Mouse (Mus musculus): ENCODE results near the gene Gm128.
"Not testable (repeated sequence)": the region's sequence is repeated elsewhere in the genome, so short reads cannot be mapped to it uniquely, and the experiment has no call there.

Gene Gm128

DNA sequence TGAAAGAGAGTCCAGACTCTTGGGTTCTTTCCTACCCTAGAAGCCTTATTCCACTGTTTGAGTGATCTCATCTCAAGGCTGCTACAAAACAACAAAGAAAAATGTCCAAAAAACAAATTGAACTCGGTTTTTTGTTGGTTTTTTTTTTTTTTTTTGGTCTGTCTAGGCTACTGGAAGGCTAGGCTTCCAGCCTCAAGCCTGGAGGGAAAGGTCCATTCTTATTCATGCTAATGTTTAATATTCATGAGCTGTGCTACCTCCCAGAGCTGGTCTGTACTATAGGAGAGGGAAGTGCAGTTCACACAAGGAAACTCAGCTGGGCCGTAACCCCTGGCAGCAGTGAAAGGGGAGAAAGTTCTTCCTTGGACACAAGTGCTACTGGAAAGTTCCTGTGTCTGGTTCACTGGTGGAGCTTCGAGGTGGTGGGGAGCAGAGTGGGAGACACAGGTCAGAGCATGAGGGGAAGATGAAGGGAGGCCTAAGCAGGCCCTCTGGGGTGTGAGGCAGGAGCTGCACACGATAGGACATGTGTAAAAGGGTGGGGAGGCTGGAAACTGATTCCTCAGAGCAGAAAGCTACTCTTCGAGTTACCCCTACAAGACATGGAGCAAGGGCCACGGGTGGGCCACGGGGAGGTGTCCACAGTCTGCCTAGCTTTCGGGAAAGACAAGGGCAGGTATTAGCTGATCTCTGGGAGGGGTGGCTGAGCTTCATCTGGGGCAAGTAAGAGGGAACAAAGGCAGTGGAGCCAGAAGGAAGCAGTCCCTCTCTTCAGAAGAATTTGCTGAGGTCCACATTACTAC is 10.7 kb downstream of the Gm128 start:
- peak in 1 of 2 experiments; percentile 47 for DNase-seq

DNA sequence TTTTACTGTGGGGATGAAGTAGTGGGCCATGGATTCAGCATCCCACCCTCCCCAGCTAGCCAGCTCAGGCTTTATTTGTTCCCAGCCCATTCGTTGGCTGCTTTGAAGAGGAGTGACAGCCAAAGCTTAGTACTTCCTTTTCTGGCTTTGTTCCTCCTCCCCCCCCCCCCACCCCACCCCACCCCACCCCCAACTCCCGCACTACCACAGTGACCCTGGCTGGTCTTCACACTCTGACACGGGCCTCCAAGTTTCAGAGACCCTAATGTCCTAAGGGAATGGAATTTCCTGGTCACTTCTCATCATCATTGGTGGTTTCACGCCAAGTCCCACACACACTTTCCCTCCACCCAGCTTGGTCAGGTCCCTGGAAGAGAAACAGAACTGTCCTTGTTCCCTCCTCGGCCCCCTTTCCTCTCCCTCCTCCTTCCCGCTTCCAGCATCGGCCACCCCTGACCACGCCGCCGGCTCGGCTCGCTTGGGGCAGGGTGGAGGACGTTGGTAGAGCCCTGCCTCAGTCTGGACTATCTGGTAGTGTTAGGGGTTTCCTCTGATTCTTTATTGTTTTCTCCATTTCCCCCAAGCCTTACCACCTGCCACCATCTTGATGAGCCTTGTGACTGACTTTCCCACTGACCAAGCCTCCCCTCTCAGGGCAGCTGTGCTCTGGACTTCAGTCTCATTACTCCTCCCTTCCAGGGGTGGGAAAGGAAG is 11.5 kb downstream of the Gm128 start:
- DNase-seq, result peak; percentile 53 to 58

DNA sequence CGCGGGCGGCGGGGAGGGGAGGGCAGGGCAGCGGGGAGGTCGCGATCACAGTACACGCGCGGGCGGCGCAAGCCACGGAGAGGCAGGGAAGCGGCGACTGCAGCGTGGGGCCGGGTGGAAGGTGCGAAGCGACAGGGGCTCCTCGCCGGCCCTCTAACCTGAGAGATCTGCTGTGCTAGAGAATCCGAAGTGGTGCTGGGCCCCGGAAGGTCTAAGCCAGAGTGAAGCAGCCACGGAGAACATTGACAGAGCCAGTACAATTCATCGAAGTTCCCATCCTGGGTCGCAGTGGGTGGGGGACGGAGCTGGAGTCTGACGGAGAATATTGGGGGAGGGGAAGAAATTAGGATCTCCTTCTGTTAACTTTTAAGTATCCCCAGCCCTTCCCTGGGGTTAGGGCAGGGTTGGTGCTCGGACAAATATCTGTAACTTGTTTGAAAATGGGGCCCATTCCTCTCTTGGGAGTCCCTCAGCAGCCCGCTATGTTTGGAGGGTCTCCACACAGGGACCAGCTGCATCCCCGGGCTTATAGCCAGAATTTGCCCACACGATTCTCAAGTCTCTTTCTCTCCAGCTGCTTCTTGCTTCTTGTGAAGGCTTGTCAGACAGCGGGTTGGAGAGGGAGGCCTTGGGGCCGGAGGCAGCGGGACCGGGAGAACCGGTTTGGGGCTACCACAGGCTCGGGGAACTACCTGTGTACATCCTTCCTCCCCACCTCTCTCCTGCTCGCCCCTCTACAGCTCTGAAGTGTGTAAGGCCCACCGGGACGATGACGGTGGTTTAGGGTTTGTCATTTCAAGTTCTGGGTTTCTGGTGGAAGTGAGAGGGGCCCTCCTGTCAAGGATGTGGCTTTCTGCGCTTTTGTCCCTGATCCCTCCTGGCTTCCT is 12.3 kb downstream of the Gm128 start:
- DNase-seq, result peak; percentile 81 to 86

DNA sequence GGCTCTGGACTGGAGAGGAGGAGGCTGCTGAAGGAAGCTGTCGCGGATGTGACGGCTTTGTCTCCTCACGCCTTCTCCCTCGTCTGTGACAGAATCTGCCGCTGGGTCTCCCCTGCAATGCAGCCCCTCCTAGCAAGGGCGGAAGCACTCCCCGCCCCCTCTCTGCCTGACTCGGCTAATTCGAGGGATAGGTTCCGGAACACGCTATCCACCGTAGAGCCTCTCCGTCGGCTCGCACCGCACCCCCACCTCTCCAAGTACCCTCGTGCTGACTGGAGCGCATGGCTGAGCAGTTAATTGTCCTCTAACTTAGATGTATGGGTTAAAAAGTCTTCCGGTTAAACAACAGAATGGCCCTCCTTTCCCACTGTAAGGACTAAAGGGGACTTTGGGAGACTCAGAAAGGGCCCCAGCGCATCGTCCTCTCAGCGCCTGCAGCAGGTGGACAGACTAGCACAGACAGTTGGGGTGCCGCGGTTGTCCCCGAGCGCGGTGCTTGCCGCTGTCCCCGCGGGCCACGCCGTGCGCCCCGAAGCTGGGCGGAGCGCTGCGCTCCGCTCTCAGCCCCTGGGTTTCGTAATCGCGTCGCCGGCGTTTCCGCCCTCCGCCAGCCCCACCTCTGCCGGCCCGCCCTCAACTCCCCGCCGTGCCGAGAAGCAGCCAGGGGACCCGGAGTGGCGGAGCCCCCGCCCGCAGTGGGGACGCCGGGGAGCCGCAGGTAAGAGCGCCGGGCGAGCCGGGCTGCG is 13.1 kb downstream of the Gm128 start, which contains the start of gene Cdc42se1:
Gene Cdc42se1 (plus strand): TSS at position 585 of the 746 bp plus-strand sequence.
- peak; percentile 91 to 93 for DNase-seq

DNA sequence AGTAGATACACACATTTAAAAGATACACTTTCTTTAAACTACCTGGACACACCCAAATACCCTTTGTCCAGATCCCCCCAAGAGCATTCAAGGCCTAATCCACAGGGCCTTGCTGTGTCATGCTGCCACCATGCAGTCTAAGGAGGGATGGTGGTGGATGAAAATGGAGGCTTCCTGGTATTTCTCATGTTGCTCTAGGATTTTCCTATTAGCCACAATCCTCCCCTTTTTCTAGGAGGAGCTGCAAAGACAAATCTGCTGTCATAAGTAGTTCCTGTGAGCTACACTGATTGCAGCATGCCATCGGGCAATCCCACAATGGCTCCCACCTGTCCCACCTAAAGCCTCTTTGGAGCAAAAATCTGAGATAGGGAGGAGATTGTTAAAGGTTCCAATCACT is 14.2 kb downstream of the Gm128 start:
- no peak for DNase-seq

DNA sequence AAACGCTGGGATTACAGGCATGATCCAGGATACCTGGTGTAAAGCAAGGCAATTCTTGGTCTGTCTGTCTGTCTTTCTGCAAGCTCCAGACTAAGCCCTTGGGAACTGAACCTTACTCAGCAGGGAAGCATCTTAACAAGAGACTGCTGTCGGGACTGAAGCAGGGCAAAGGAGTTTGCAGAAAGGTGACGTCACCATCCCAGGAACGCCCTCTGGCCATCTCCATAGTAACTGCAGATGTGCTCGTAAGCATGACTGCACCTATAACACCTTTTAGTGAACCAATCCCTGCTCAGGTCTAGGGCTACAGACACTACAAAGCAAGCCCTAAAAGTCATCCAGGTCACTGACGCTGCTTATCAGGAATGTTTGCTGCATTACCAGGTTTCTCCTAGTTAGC is 17.1 kb downstream of the Gm128 start:
- peak in 1 of 2 experiments; percentile 49 for DNase-seq

DNA sequence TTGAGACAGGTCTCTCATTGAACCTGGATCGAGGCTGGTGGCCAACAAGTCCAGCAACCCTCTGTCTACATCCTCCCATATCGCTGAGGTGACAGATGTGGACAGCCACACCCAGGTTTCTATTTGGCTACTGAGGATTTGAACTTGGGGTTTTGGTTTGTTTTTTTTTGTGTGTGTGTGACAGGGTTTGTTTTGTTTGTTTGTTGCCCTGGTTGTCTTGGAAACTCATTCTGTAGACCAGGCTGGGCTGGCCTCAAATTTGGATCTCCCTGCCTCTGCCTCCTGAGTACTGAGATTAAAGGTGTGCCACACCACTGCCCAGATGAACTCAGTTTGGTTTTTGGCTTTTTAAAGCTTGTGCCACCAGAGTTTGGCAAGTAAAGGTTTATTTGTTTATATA is 18.4 kb downstream of the Gm128 start:
- no peak for DNase-seq

DNA sequence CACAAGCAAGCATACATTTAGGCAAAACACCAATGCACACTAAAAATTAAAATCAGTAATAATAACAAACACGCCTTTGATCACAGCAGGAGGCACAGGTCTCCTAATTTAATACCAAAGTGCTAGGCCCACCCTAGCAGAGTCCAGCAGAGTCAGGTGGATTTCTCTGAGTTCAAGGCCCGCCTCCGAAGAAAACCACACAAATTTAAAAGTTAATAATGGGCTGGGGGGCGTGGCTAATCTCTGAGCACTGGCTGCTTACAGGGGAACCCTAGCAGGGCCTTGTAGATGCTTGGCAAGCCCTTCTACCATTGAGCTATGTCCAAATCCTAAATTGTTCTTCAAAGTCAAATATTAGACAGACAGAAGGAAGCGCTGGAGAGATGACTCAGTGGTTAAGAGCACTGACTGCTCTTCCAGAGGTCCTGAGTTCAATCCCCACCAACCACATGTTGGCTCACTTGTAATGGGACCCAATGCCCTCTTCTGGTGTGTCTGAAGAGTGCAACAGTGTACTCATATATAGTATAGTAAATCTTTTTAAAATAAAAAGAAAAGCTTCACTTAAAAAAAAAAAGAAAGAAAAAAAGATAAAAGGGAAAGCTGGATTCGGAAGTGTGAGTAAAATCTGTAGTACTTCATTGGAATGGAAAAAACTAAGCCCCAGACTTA is 22.8 kb downstream of the Gm128 start:
- DNase-seq, result no peak

DNA sequence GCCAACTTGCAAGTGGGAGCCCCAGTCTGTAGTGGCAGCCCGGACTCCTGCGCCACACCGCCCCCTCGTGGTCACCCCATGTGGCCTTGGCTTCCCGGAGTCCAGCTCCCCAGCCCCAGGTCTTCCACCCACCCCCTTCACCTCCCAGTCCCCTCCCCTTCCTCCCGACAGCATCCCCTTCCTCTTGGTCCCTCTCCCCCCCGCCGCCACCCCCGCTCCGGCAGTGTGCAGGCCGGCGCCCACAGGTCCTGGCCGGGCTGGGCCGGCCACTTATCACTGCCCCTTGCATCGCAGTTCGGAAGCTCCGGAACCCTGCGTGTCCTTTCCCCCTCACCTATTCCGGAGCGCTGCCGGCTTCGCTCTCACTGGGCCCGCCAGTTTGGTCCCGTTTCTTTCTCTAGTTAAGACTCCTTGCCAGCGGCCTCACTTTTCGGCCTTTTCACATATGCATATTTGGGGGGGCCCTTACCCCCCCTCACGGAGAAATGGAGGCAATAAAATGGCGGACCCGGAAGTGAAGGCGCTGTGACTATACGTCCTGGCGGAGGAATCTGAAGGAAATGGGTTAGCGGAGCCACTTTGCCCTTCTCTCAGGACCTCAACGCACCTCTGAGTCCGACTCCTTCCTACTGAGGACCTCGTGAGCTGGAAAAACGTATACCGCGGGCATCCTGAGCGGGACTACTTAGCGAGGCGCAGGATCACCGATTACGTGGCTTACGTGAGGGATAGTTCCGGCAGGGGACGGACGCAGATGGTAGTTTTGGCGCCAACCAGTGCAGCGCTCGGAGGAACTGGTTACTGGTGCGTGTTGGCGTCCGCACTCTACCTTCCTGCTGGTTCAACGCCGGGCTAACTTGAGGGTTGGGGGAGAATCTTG is 23.9 kb downstream of the Gm128 start, which contains the start of gene Gabpb2:
Gene Gabpb2 (minus strand): TSS at position 662 of the 880 bp plus-strand sequence.
- peak; percentile 95 to 97 for DNase-seq

DNA sequence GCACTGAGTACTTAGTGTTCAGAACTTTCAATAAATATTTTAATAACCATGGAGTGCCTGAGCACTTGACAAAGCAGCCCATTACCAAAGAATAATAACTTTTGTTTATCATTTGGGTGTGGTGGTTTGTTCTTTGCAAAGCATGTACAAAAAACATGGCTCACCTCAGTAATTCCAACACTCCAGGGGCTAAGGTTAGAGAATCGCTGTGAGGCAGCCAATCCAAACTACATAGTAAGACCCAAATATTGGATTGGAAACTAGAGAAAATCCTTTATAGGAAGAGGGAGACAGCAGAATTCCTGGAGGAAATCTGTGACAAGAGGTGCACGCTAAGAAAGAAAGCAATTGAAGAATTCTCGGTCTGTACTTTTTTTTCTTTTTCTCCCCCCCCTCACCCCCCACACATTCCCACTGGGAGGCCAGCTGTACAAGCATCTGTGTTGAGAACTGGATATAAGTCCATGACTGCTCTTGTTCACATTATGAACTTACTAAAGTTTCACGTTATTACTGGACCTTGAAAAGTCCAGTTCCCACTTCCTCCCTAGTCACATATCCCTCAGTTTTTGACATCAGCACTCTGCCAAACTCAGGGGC is 24.6 kb downstream of the Gm128 start:
- no peak for DNase-seq

DNA sequence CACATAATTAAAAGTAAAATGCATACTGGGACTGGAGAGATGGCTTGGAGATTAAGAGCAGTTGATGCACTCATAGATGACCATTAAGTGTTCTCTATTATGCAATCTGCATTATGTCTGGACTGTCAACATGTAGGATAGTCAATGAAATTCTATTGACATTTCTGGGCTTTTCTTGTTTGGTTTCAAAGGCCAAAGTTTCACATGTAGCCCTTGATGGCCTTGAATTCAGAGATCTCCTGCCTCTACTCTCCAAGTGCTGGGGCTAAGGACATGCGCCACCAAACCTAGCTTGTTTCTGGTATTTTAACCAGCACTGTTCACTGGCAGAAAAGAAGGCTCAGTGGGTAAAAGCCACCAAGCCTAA is 27.8 kb downstream of the Gm128 start:
- no peak for DNase-seq

DNA sequence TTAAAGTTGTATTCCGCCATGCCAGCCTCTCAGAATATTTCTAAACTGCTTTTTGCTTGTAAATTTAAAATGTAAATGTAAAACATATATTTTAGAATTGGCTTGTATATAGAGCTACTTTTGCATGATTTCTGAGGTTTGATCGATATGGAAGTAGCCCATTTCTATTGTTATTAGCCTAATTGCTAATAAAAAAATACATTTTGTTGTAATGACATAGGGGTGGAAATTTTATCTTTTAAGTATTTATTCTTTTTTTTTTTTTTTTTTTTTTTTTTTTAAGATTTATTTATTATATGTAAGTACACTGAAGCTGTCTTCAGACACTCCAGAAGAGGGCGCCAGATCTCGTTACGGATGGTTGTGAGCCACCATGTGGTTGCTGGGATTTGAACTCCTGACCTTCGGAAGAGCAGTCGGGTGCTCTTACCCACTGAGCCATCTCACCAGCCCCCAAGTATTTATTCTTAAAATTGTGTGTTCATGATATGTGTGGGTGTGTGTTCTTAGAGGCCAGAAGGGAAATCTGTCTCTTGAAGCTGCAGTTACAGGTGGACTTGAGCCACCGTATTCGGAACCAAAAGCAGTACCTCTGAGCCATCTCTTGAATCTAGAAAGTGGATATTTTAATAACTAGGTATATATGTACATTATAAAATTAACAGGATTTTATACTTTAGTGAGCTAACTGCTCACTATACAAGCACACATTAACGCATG is 28.3 kb downstream of the Gm128 start:
- not testable (repeated sequence) for DNase-seq

DNA sequence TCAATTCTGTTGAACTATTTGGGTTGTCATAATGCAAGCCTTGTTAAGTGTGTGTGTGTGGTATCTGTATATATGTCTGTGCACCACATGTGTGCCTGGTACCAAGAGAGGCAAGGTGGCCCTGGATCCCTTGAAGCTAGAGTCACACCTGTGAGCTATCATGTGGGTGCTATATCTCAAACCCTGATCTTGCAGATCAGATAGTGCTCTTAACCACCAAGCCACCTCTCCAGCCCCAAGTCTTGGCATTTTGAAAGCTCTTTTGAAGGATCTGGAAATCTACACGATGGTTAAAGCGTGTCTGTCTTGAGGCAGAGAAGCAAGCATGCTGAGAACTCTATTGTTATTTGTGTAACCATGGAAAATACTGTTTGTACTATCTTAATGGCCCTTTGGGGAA is 30.8 kb downstream of the Gm128 start:
- no peak for DNase-seq

DNA sequence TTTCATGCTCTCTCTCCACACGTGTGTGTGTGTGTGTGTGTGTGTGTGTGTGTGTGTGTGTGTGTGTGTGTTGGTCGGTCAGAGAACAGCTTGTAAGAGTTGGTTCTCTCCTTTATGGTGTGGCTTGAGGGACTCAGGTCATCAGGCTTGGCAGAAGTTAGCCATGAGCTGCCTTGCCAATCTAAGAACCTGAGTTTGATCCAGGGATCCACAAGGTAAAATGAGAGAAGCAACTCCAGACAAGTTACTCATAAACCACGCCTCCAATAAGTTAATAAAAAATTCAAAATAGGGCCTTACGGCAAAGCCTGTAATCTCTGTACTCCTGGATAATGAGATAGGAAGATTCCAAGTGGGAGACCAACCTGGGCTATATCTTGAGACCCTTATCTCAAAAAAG is 33.1 kb downstream of the Gm128 start:
- DNase-seq, result no peak

DNA sequence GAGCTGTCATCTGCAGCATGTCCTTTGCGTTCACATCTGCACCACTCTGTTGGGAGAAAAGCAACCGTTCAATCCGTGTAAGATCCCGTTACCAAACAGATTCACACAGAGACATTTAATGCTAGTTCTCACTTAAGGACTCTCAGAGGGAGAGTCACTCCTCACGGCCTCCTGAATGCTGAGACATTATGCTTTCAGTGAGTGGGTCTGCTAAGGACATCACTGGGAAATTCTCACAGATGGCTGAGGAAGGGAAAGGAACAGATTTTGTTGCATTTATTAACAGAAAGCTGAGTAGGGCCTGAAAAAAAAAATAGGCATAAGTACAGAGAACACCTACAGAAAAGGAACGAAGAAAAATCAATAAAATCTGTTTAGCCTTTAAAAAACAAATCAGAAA is 37.5 kb downstream of the Gm128 start:
- no peak for DNase-seq

DNA sequence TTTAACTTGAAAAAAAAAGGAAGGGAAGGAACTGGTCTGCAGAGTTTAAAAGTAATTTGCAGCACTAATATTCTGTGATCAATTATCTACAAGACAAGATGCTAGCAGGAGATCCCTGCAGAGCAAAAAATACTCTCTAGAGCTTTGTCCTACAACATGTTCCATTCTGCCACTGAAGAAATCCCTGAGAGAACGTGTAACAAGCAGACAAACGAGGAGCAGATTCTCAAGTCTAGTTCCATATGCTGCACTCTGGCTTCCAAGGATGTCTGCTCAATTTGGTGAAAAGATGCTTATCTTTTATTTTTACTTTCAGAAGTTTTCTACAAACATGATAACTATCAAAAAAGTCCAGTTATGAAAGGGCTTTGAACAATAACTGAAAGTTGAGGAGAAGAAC is 40.8 kb downstream of the Gm128 start:
- no peak for DNase-seq

DNA sequence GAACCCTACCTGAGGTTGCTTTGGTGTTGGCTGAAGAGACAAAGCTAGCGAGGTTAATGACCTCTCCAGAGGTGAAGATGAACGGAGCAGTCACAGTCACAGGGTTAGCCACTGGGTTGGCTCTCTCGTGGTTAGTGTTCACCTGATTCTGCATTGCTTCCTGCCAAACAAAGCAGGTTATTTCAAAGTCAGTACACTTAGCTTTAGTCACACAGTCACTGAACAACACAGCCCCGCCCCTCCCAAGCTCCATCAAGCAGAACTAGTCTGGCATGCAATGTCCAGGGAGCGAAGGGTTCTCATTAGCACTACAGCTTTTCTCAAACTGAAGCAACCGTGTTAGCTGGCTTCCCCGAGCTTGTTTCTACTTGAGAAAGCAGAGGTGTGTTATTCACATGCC is 41.3 kb downstream of the Gm128 start:
- no peak for DNase-seq

DNA sequence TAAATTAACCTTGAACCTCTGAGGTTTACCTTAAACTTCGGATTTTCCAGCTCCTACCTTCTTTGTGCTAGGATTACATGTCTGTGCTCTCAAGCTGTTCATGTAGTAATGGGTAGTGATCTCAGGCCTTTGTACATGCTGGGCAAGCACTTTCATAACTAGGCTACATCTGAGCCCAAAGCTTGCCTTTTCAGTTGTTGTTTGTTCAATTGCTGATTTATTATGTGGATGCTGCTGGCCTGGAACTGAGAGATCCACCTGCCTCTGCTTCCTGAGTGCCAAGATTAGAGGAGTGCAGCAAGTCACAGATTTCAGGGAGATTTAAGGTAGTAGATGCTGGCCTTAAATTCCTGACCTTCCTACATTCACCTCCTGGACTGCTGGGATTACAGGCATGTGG is 42.3 kb downstream of the Gm128 start:
- DNase-seq, result no peak

DNA sequence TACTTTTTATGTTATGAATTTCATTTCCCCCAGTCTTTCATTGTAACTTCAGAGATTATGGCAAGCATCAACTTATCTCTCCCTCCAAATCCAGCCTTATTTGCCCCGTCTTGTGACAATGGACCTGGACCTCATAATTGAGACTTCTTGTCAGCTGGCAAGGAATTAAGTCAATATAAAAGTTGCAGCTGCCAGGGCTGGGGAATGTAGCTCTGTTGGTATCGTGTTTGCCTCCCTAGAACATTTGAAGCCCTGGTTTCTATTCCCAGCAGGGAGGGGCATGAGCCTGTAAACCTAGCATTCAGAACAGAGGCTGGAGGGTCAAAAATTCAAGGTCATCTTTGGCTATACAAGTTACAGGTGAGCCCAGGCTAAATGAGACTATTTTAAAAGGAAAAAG is 45.6 kb downstream of the Gm128 start:
- DNase-seq, result no peak

DNA sequence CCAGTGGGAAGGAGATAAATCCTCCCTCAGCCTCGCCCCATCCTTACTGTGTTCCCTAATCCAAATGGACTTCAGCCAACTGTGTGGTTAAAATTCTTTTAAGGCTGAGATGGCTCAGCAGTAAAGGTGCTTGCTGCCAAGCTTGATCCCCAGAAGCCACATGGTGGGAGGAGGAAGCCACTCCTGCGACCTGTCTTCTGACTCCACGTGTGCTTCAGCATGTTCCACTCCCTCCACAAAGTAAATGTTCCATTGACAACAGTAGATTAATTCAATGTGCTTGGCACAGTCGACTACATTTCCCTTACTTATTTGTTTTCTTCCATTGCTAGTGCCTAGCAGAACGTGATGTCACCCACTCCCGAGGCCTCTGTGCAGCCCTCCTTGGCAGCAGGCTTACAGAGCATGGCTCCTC is 46.7 kb downstream of the Gm128 start:
- no peak for DNase-seq
